9 mouse cellular contexts compared by ENCODE assay signal in the genomic region with DNA sequence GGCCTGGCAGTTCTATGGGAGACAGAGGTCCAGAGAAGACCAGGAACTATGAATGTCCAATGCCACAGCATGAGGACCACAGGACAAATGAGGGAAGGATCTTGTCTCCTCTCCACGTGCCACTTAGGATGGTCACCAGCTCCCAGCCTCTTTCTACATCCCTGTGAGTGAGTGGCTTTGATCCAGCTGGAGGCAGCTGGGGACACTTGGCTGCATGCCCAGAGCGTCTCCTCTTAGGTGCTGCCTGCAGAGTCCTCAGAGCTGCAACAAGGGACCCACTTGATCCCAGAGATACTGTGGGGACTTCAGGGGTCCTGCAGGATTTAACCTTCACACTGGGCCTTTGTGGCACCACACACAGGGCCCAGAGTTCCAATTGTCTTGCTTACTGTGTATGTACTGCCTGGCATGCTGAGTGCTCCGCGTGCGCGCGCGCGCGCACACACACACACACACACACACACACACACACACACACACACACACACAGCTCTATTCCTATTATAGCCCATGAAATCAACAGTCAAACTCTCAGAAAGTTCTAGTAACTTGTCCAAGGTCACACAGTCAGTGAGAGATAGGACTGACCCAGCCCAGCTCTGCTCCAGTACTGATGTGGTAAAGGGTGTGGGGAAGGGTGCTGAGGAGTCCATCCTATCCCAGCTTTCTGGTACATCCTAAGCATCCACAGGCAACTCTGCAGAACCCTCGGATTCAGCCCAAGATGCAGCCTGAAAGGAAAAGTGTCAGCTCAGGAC. TPM values are rescaled to one million over a fixed set of nuclear protein-coding genes. Genes with fewer than 3 reads are reported as not detected.
DNase-seq lines count a peak whose midpoint lies in the region; ATAC-seq and TF ChIP-seq lines count a peak whose summit lies in the region.
"Had no signal": no experiment of that assay in that cellular context is flagged by ENCODE, and none has a peak within 500 bp of the region (broad histone marks: within the 10 kb centered on the region; RNA-seq: fewer than 3 reads in every experiment).

No protein-coding gene starts in this region.

- H3K9me3 ChIP-seq in hindbrain, embryonic 16.5 days (ENCODE audit: control insufficient read depth, low read length) = no peaks in the 10 kb centered on the region
- H3K9me3 ChIP-seq in hindbrain, embryonic 11.5 days (ENCODE audit: control insufficient read depth, low read length) = no peaks in the 10 kb centered on the region
- no peaks in the 10 kb centered on the region for H3K9me3 ChIP-seq in midbrain, embryonic 13.5 days
- no peaks in the 10 kb centered on the region for H3K9me3 ChIP-seq in midbrain, embryonic 11.5 days (ENCODE audit: control insufficient read depth, low read length)

- 77% methylated on average over 9 of the region's 11 CpGs for WGBS in hindbrain, embryonic 16.5 days
- WGBS in hindbrain, embryonic 11.5 days = 79% methylated on average over 11 of the region's 11 CpGs
- 74% methylated on average over 11 of the region's 11 CpGs for WGBS in midbrain, embryonic 13.5 days
- 90% methylated on average over 11 of the region's 11 CpGs for WGBS in midbrain, embryonic 11.5 days

- no peak overlapping the region for H3K9ac ChIP-seq in hindbrain, embryonic 16.5 days (ENCODE audit: low read depth, low read length)
- H3K9ac ChIP-seq in hindbrain, embryonic 11.5 days (ENCODE audit: low read depth, low read length) = no peak overlapping the region
- H3K9ac ChIP-seq in midbrain, embryonic 13.5 days (replicated peaks) = no peak overlapping the region
- no peak overlapping the region for H3K9ac ChIP-seq in midbrain, embryonic 11.5 days (ENCODE audit: low read length)

- no peak overlapping the region for H3K27ac ChIP-seq in hindbrain, embryonic 16.5 days (ENCODE audit: low read depth, low read length)
- no peak overlapping the region for H3K27ac ChIP-seq in hindbrain, embryonic 11.5 days (ENCODE audit: low read depth, low read length)
- no peak overlapping the region for H3K27ac ChIP-seq in midbrain, embryonic 13.5 days
- no peak overlapping the region for H3K27ac ChIP-seq in midbrain, embryonic 11.5 days (ENCODE audit: low read depth, low read length)

- no peaks in the 10 kb centered on the region for H3K27me3 ChIP-seq in hindbrain, embryonic 16.5 days (replicated peaks; ENCODE audit: control insufficient read depth, insufficient read depth, low read length)
- H3K27me3 ChIP-seq in hindbrain, embryonic 11.5 days (ENCODE audit: control insufficient read depth, insufficient read depth, low read length) = peaks cover 1% of the 10 kb centered on the region; the same call in 1 of the 2 replicates
- H3K27me3 ChIP-seq in midbrain, embryonic 13.5 days = peaks cover 11% of the 10 kb centered on the region
- H3K27me3 ChIP-seq in midbrain, embryonic 11.5 days (ENCODE audit: control insufficient read depth, insufficient read depth, low read length) = peaks cover 1% of the 10 kb centered on the region

- no peaks in the 10 kb centered on the region for H3K36me3 ChIP-seq in hindbrain, embryonic 16.5 days (ENCODE audit: control insufficient read depth, insufficient read depth, low read length)
- no peaks in the 10 kb centered on the region for H3K36me3 ChIP-seq in hindbrain, embryonic 11.5 days (ENCODE audit: control insufficient read depth, insufficient read depth, low read length)
- no peaks in the 10 kb centered on the region for H3K36me3 ChIP-seq in midbrain, embryonic 13.5 days
- H3K36me3 ChIP-seq in midbrain, embryonic 11.5 days (ENCODE audit: control insufficient read depth, insufficient read depth, low read length) = no peaks in the 10 kb centered on the region

- H3K4me3 ChIP-seq in hindbrain, embryonic 16.5 days (ENCODE audit: low read length) = no peak overlapping the region
- H3K4me3 ChIP-seq in hindbrain, embryonic 11.5 days (ENCODE audit: low read depth, low read length) = no peak overlapping the region
- H3K4me3 ChIP-seq in midbrain, embryonic 13.5 days (replicated peaks) = no peak overlapping the region
- no peak overlapping the region for H3K4me3 ChIP-seq in midbrain, embryonic 11.5 days (ENCODE audit: low read depth, low read length)

- no peak overlapping the region for H3K4me2 ChIP-seq in hindbrain, embryonic 16.5 days (ENCODE audit: low read length)
- H3K4me2 ChIP-seq in hindbrain, embryonic 11.5 days (replicated peaks; ENCODE audit: low read depth, low read length) = no peak overlapping the region
- H3K4me2 ChIP-seq in midbrain, embryonic 13.5 days (replicated peaks) = no peak overlapping the region
- no peak overlapping the region for H3K4me2 ChIP-seq in midbrain, embryonic 11.5 days

- ATAC-seq in hindbrain, embryonic 16.5 days = peak; percentile 49; the same call in 1 of the 2 replicates
- ATAC-seq in hindbrain, embryonic 11.5 days (ENCODE audit: low FRiP score) = no peak
- 0 out of 2 replicates have a peak, but pooled peaks have one; percentile 43 for ATAC-seq in midbrain, embryonic 13.5 days
- ATAC-seq in midbrain, embryonic 11.5 days (ENCODE audit: low FRiP score) = no peak
- ATAC-seq: lung, postnatal 0 days had no signal

- TF ChIP-seq CTCF in brain, embryonic 14.5 days (IDR thresholded peaks at IDR 0.05; ENCODE audit: borderline replicate concordance, extremely low read depth, insufficient read depth, insufficient read length) = no peak

- DNase-seq in hindbrain, embryonic 11.5 days (ENCODE audit: low spot score) = no peak
- no peak for DNase-seq in midbrain, embryonic 11.5 days (ENCODE audit: low spot score, missing footprints)
- DNase-seq in brain, embryonic 14.5 days (ENCODE audit: low read depth) = peak; percentile 79
- peak; percentile 50 to 61 for DNase-seq in kidney, postnatal 25 days
- no peak for DNase-seq in urinary bladder, postnatal 14 days (ENCODE audit: low spot score)
- DNase-seq in urinary bladder, adult 18-20 months (ENCODE audit: low spot score in 2 of 2) = no peak

- H3K4me1 ChIP-seq in hindbrain, embryonic 16.5 days (ENCODE audit: control insufficient read depth, insufficient read depth, low read depth, low read length) = no peaks in the 10 kb centered on the region; the same call in 1 of the 2 replicates
- no peaks in the 10 kb centered on the region for H3K4me1 ChIP-seq in hindbrain, embryonic 11.5 days (replicated peaks; ENCODE audit: control insufficient read depth, insufficient read depth, low read length)
- peaks cover 4% of the 10 kb centered on the region for H3K4me1 ChIP-seq in midbrain, embryonic 13.5 days (replicated peaks)
- H3K4me1 ChIP-seq in midbrain, embryonic 11.5 days (ENCODE audit: control insufficient read depth, insufficient read depth, low read length) = no peaks in the 10 kb centered on the region

- no peak for TF ChIP-seq POLR2A in brain, embryonic 14.5 days (IDR thresholded peaks at IDR 0.05; ENCODE audit: borderline replicate concordance, extremely low read depth, insufficient read depth, insufficient read length, poor library complexity, severe bottlenecking)

RNA-seq across cellular contexts. Expression of gene Lactbl1, which starts 9.0 kb away (rescaled TPM):
- 0.05 and 0.06 TPM in 2 replicates for polyA plus RNA-seq in hindbrain, embryonic 16.5 days (2015; fragmentation: Nextera tagmentation; extraction: Ambion mirVana)
- polyA plus RNA-seq in hindbrain, embryonic 11.5 days (2014; fragmentation: Nextera tagmentation; extraction: Ambion mirVana) = not detected in 2 replicates
- polyA plus RNA-seq in midbrain, embryonic 13.5 days (2015; fragmentation: Nextera tagmentation; extraction: Ambion mirVana) = 0.09 TPM in 1 of 2 replicates, not detected in the other
- 0.06 TPM in 1 of 2 replicates, not detected in the other for polyA plus RNA-seq in midbrain, embryonic 11.5 days (2014; fragmentation: Nextera tagmentation; extraction: Ambion mirVana)
- polyA plus RNA-seq in brain, embryonic 14.5 days (2012; rRNA removed) = 0.06 and 0.08 TPM in 2 replicates
- polyA plus RNA-seq: lung, postnatal 0 days had no signal

RNA-seq across cellular contexts. Expression of gene Tex46, which starts 21.2 kb away (rescaled TPM):
- polyA plus RNA-seq in hindbrain, embryonic 16.5 days (2015; fragmentation: Nextera tagmentation; extraction: Ambion mirVana) = not detected in 2 replicates
- not detected in 2 replicates for polyA plus RNA-seq in hindbrain, embryonic 11.5 days (2014; fragmentation: Nextera tagmentation; extraction: Ambion mirVana)
- polyA plus RNA-seq in midbrain, embryonic 13.5 days (2015; fragmentation: Nextera tagmentation; extraction: Ambion mirVana) = not detected in 2 replicates
- polyA plus RNA-seq in midbrain, embryonic 11.5 days (2014; fragmentation: Nextera tagmentation; extraction: Ambion mirVana) = not detected in 2 replicates
- not detected in 2 replicates for polyA plus RNA-seq in brain, embryonic 14.5 days (2012; rRNA removed)
- polyA plus RNA-seq: lung, postnatal 0 days had no signal

RNA-seq across cellular contexts. Expression of gene Kdm1a, which starts 28.9 kb away (rescaled TPM):
- polyA plus RNA-seq in hindbrain, embryonic 16.5 days (2015; fragmentation: Nextera tagmentation; extraction: Ambion mirVana) = 31.6 and 45.7 TPM in 2 replicates
- 91.7 and 102 TPM in 2 replicates for polyA plus RNA-seq in hindbrain, embryonic 11.5 days (2014; fragmentation: Nextera tagmentation; extraction: Ambion mirVana)
- polyA plus RNA-seq in midbrain, embryonic 13.5 days (2015; fragmentation: Nextera tagmentation; extraction: Ambion mirVana) = 81.0 and 94.8 TPM in 2 replicates
- polyA plus RNA-seq in midbrain, embryonic 11.5 days (2014; fragmentation: Nextera tagmentation; extraction: Ambion mirVana) = 89.6 and 92.3 TPM in 2 replicates
- 203 TPM in 2 replicates for polyA plus RNA-seq in brain, embryonic 14.5 days (2012; rRNA removed)

Comparison
In these comparisons a context has a peak if more than half of its experiments do, and no peak if none do; other contexts are left out.
1. ATAC-seq: peak in hindbrain, embryonic 16.5 days (single experiment) and midbrain, embryonic 13.5 days (single experiment); none in hindbrain, embryonic 11.5 days (single experiment) and midbrain, embryonic 11.5 days (single experiment).
2. DNase-seq: peak in brain, embryonic 14.5 days (single experiment) and kidney, postnatal 25 days (2 of 2); none in hindbrain, embryonic 11.5 days (single experiment), midbrain, embryonic 11.5 days (single experiment), urinary bladder, postnatal 14 days (single experiment) and urinary bladder, adult 18-20 months (0 of 2).